Mouse (Mus musculus) C2C12 (cell line): ENCODE measurements around the gene Matn3.

Source experiments
- CEBPB ChIP-seq: IDR thresholded peaks from one replicate; pipeline ENCODE4 v1.6.1; 2011; ENCODE audit warnings: low read depth, mild to moderate bottlenecking, control low read depth, moderate library complexity
- CTCF ChIP-seq: IDR thresholded peaks from one replicate; pipeline ENCODE4 v1.5.1; 2011; ENCODE audit not compliant: control insufficient read depth, insufficient read depth, insufficient read length
- MAX ChIP-seq: IDR thresholded peaks from one replicate; pipeline ENCODE4 v1.6.1; 2011; ENCODE audit warnings: mild to moderate bottlenecking, control low read depth
- MYOD1 ChIP-seq: IDR thresholded peaks from one replicate; pipeline ENCODE4 v1.6.1; 2011; ENCODE audit warnings: low read depth; ENCODE audit not compliant: control insufficient read depth, insufficient read length
- USF1 ChIP-seq: IDR thresholded peaks from one replicate; pipeline ENCODE4 v1.6.1; 2011; ENCODE audit warnings: low read depth, mild to moderate bottlenecking, control low read depth, moderate library complexity

DNA sequence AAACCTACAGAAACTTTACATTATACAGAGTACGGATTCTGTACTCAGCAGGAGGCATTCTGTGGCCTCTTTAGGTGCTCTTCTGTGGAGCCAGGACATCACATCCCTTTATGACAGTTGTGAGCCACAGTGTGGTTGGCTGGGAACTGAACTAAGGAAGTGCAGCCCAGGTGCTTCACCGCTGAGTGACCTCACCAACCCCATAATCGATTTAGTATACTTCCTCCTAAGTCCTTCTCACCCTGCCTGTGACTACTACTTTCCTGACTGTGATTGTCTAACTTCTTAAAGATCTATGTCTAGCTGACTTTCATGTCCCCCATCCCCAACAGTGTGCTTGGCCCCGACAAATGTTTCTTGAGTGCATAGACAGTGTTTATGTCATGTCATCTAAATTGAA lies 50.6 kb downstream of the Matn3 start:
- TF ChIP-seq USF1 (no peak), MAX (no peak), MYOD1 (no peak), CTCF (no peak), CEBPB (no peak)
